Mouse (Mus musculus): Measurements from ENCODE around the gene Col6a2. TPM values are rescaled to one million over a fixed set of nuclear protein-coding genes. Genes with fewer than 3 reads are reported as not detected.

The Col6a2 gene
- polyA plus RNA-seq, 1 experiment = 42.3 TPM

- Histone ChIP-seq H3K27ac (replicated peaks; ENCODE audit: low read depth, low read length) (no peak overlapping the region), H3K4me3 (ENCODE audit: insufficient read depth, low read depth, low read length) (no peak overlapping the region), H3K4me1 (ENCODE audit: control insufficient read depth, insufficient read depth, insufficient read length, low read length) (no peaks in the 10 kb centered on the region)
These were observed 11.0 kb downstream of the Col6a2 start for GRCm38 (mm10) chr10:76612473-76612872.

- H3K27ac ChIP-seq (replicated peaks; ENCODE audit: low read depth, low read length) = no peak overlapping the region
- H3K4me3 ChIP-seq (ENCODE audit: insufficient read depth, low read depth, low read length) = no peak overlapping the region
- H3K4me1 ChIP-seq (ENCODE audit: control insufficient read depth, insufficient read depth, insufficient read length, low read length) = no peaks in the 10 kb centered on the region
These were observed 20.7 kb downstream of the Col6a2 start for GRCm38 (mm10) chr10:76602690-76603089.

GRCm38 (mm10) chr10:76596338-76596737 is 27.1 kb downstream of the Col6a2 start:
- Histone ChIP-seq H3K4me1 (ENCODE audit: control insufficient read depth, insufficient read depth, insufficient read length, low read length) (no peaks in the 10 kb centered on the region), H3K4me3 (ENCODE audit: insufficient read depth, low read depth, low read length) (no peak overlapping the region), H3K27ac (replicated peaks; ENCODE audit: low read depth, low read length) (no peak overlapping the region)

GRCm38 (mm10) chr10:76590197-76590596 is 33.2 kb downstream of the Col6a2 start:
- Histone ChIP-seq H3K4me3 (ENCODE audit: insufficient read depth, low read depth, low read length) (no peak overlapping the region), H3K4me1 (ENCODE audit: control insufficient read depth, insufficient read depth, insufficient read length, low read length) (no peaks in the 10 kb centered on the region), H3K27ac (replicated peaks; ENCODE audit: low read depth, low read length) (no peak overlapping the region)

GRCm38 (mm10) chr10:76586190-76586589 is 37.2 kb downstream of the Col6a2 start:
- no peak overlapping the region for H3K27ac ChIP-seq (replicated peaks; ENCODE audit: low read depth, low read length)
- no peaks in the 10 kb centered on the region for H3K4me1 ChIP-seq (ENCODE audit: control insufficient read depth, insufficient read depth, insufficient read length, low read length)
- H3K4me3 ChIP-seq (ENCODE audit: insufficient read depth, low read depth, low read length) = no peak overlapping the region

GRCm38 (mm10) chr10:76584138-76584537 is 39.3 kb downstream of the Col6a2 start:
- H3K27ac ChIP-seq (replicated peaks; ENCODE audit: low read depth, low read length) = no peak overlapping the region
- H3K4me3 ChIP-seq (ENCODE audit: insufficient read depth, low read depth, low read length) = no peak overlapping the region
- no peaks in the 10 kb centered on the region for H3K4me1 ChIP-seq (ENCODE audit: control insufficient read depth, insufficient read depth, insufficient read length, low read length)

GRCm38 (mm10) chr10:76576920-76577319 is 46.5 kb downstream of the Col6a2 start:
- no peaks in the 10 kb centered on the region for H3K4me1 ChIP-seq (ENCODE audit: control insufficient read depth, insufficient read depth, insufficient read length, low read length)
- H3K4me3 ChIP-seq (ENCODE audit: insufficient read depth, low read depth, low read length) = no peak overlapping the region
- H3K27ac ChIP-seq (replicated peaks; ENCODE audit: low read depth, low read length) = no peak overlapping the region

GRCm38 (mm10) chr10:76575374-76575773 is 48.1 kb downstream of the Col6a2 start, which contains the start of gene Ftcd:
TSS of gene Ftcd (plus strand) at chr10:76575648.
- Histone ChIP-seq H3K27ac (replicated peaks; ENCODE audit: low read depth, low read length) (no peak within 1 kb of the TSS), H3K4me3 (ENCODE audit: insufficient read depth, low read depth, low read length) (no peak within 1 kb of the TSS)

GRCm38 (mm10) chr10:76572151-76572550 is 51.3 kb downstream of the Col6a2 start:
- H3K4me3 ChIP-seq (ENCODE audit: insufficient read depth, low read depth, low read length) = no peak overlapping the region
- H3K27ac ChIP-seq (replicated peaks; ENCODE audit: low read depth, low read length) = no peak overlapping the region
- no peaks in the 10 kb centered on the region for H3K4me1 ChIP-seq (ENCODE audit: control insufficient read depth, insufficient read depth, insufficient read length, low read length)

More at GRCm38 (mm10) chr10:76575374-76575773, 48.1 kb downstream of the Col6a2 start, which contains the start of gene Ftcd:
- no peaks in the 10 kb centered on the region for H3K4me1 ChIP-seq (ENCODE audit: control insufficient read depth, insufficient read depth, insufficient read length, low read length)

- no peak overlapping the region for H3K4me3 ChIP-seq (ENCODE audit: insufficient read depth, low read depth, low read length)
- H3K27ac ChIP-seq (replicated peaks; ENCODE audit: low read depth, low read length) = no peak overlapping the region
- no peaks in the 10 kb centered on the region for H3K4me1 ChIP-seq (ENCODE audit: control insufficient read depth, insufficient read depth, insufficient read length, low read length)
These were observed 52.4 kb downstream of the Col6a2 start for GRCm38 (mm10) chr10:76571070-76571469.

GRCm38 (mm10) chr10:76569996-76570685 is 53.3 kb downstream of the Col6a2 start:
- no peak overlapping the region for H3K27ac ChIP-seq (replicated peaks; ENCODE audit: low read depth, low read length)
- no peak overlapping the region for H3K4me3 ChIP-seq (ENCODE audit: insufficient read depth, low read depth, low read length)
- H3K4me1 ChIP-seq (ENCODE audit: control insufficient read depth, insufficient read depth, insufficient read length, low read length) = no peaks in the 10 kb centered on the region

- H3K4me1 ChIP-seq (ENCODE audit: control insufficient read depth, insufficient read depth, insufficient read length, low read length) = no peaks in the 10 kb centered on the region
- no peak within 1 kb of the TSS for H3K4me3 ChIP-seq (ENCODE audit: insufficient read depth, low read depth, low read length)
- H3K27ac ChIP-seq (replicated peaks; ENCODE audit: low read depth, low read length) = no peak within 1 kb of the TSS
These were observed 61.5 kb downstream of the Col6a2 start, which contains the start of gene Spatc1l for GRCm38 (mm10) chr10:76561972-76562371. TSS of gene Spatc1l (plus strand) at chr10:76562272.

GRCm38 (mm10) chr10:76554061-76554460 is 69.4 kb downstream of the Col6a2 start:
- Histone ChIP-seq H3K4me3 (ENCODE audit: insufficient read depth, low read depth, low read length) (no peak overlapping the region), H3K4me1 (ENCODE audit: control insufficient read depth, insufficient read depth, insufficient read length, low read length) (no peaks in the 10 kb centered on the region), H3K27ac (replicated peaks; ENCODE audit: low read depth, low read length) (no peak overlapping the region)

GRCm38 (mm10) chr10:76551556-76551955 is 71.9 kb downstream of the Col6a2 start:
- Histone ChIP-seq H3K27ac (replicated peaks; ENCODE audit: low read depth, low read length) (no peak overlapping the region), H3K4me1 (ENCODE audit: control insufficient read depth, insufficient read depth, insufficient read length, low read length) (no peaks in the 10 kb centered on the region), H3K4me3 (ENCODE audit: insufficient read depth, low read depth, low read length) (no peak overlapping the region)

- H3K4me3 ChIP-seq (ENCODE audit: insufficient read depth, low read depth, low read length) = no peak overlapping the region
- H3K4me1 ChIP-seq (ENCODE audit: control insufficient read depth, insufficient read depth, insufficient read length, low read length) = no peaks in the 10 kb centered on the region
- no peak overlapping the region for H3K27ac ChIP-seq (replicated peaks; ENCODE audit: low read depth, low read length)
These were observed 73.0 kb downstream of the Col6a2 start for GRCm38 (mm10) chr10:76550458-76550857.

- H3K4me1 ChIP-seq (ENCODE audit: control insufficient read depth, insufficient read depth, insufficient read length, low read length) = no peaks in the 10 kb centered on the region
- no peak overlapping the region for H3K27ac ChIP-seq (replicated peaks; ENCODE audit: low read depth, low read length)
- H3K4me3 ChIP-seq (ENCODE audit: insufficient read depth, low read depth, low read length) = no peak overlapping the region
These were observed 75.2 kb downstream of the Col6a2 start for GRCm38 (mm10) chr10:76548218-76548617.

All from brown adipose tissue, adult 24 weeks (tissue).